Mouse (Mus musculus): ENCODE data around the gene Nol10.

- TF ChIP-seq CTCF (IDR thresholded peaks at IDR 0.05; ENCODE audit: low read depth, low read length) (no peak), POLR2A (IDR thresholded peaks at IDR 0.05; ENCODE audit: borderline replicate concordance, low read depth, low read length) (no peak)
Measured at GRCm38 (mm10) chr12:17473862-17474261, 125.6 kb downstream of the Nol10 start.

Data from bone marrow macrophage, adult 2 months (primary cell).